Mouse (Mus musculus): ENCODE measurements at regions not wholly inside any gene's neighbourhood (a gene's known extent, or its start where the extent isn't known, plus 50 kb on each side); places are given as distances from the start of the nearest gene placed in this dataset.

DNA sequence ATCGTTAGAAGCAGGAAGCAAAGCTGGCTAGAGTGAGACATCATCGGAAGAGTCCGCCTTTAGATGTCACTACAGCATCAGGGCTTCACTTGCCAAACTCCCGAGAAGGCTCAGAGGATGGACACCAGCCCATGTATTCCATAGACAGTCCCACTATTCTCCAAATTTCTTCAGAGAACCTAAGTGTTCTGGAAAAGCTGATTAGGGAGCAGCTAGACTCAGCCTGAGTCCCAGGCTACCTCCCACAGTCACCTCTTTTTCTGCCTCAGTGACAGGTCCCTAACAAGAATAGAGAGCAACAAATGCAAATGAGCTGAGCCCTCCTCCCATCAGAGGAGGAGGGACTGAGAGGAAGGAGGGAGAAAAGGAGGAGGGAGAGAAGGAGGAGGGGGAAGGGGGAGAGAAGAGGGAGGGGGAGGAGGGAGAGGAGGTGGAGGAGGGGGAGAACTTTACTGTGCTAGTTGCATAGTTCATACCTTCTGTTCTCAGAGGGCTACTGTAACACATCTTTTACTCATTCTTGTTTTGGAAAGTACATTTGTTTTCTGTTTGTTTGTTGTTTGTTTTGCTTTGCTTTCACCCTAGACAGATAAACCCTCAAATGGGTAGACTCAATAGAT, 465.8 kb downstream of the Tmem182 start:
- TF ChIP-seq CTCF (IDR thresholded peaks at IDR 0.05; ENCODE audit: insufficient read depth, low read depth, low read length) (no peak), POLR2A (IDR thresholded peaks at IDR 0.05; ENCODE audit: insufficient read depth, low read depth, low read length) (no peak)
